Mouse (Mus musculus) liver, adult 2 months (tissue): ENCODE measurements around the gene Stat5b. TPM values are rescaled to one million over a fixed set of nuclear protein-coding genes. Genes with fewer than 3 reads are reported as not detected.
"Not testable (repeated sequence)": the region's sequence is repeated elsewhere in the genome, so short reads cannot be mapped to it uniquely, and the experiment has no call there.

Source experiments
- DNase-seq: peaks from one replicate; pipeline ENCODE4 v3.0.0-alpha.2; 2011; ENCODE audit warnings: low read depth, low spot score; ENCODE audit errors: extremely low read depth
- H3K27ac ChIP-seq: fragments of 200-500 bp; replicated peaks from 2 replicates; pipeline ENCODE4 v1.5.1; 2012; ENCODE audit warnings: low read depth, mild to moderate bottlenecking, control low read depth, inconsistent platforms, low read length; ENCODE audit not compliant: insufficient read depth
- H3K27me3 ChIP-seq: fragments of 200-500 bp; 2 replicates; pipeline ENCODE4 v1.6.1; 2012; ENCODE audit warnings: mild to moderate bottlenecking, moderate library complexity, low read length, inconsistent platforms; ENCODE audit not compliant: control insufficient read depth, insufficient read depth
- H3K36me3 ChIP-seq: fragments of 200-500 bp; 2 replicates; pipeline ENCODE4 v1.6.1; 2012; ENCODE audit warnings: low read length, inconsistent platforms; ENCODE audit not compliant: control insufficient read depth, insufficient read depth
- H3K4me1 ChIP-seq: fragments of 200-500 bp; 2 replicates; pipeline ENCODE4 v1.6.1; 2011; ENCODE audit warnings: low read length; ENCODE audit not compliant: control insufficient read depth, insufficient read depth
- H3K4me3 ChIP-seq: fragments of 200-500 bp; 2 replicates; pipeline ENCODE4 v1.5.1; 2011; ENCODE audit warnings: low read depth, mild to moderate bottlenecking, control low read depth, low read length, moderate library complexity; ENCODE audit not compliant: insufficient read depth
- H3K79me2 ChIP-seq: fragments of 200-500 bp; 2 replicates; pipeline ENCODE4 v1.6.1; 2012; ENCODE audit warnings: inconsistent platforms, mild to moderate bottlenecking, low read length, moderate library complexity; ENCODE audit not compliant: control insufficient read depth, insufficient read depth
- H3K9ac ChIP-seq: fragments of 200-500 bp; 2 replicates; pipeline ENCODE4 v1.6.1; 2012; ENCODE audit warnings: low read depth, mild to moderate bottlenecking, control low read depth, inconsistent platforms, low read length
- CTCF ChIP-seq: fragments of 200-500 bp; IDR thresholded peaks from 2 replicates; pipeline ENCODE4 v1.5.1; 2011; ENCODE audit warnings: low read depth, low read length, control low read depth
- POLR2A ChIP-seq: fragments of 200-500 bp; IDR thresholded peaks from 2 replicates; pipeline ENCODE4 v1.6.1; 2011; ENCODE audit warnings: low read length, control low read depth; ENCODE audit not compliant: insufficient read depth; ENCODE audit errors: extremely low read depth
- WGBS: fragments of 180-500 bp; shearing (Covaris S2); methylation state at CpG from one replicate; pipeline ENCODE4 v1.1.7; 2018; 5-methylcytosine and 5-hydroxymethylcytosine counted together
- polyA plus RNA-seq: library from polyadenylated mRNA; depleted of rRNA; stranded (reverse); fragments of >200 nt; gene quantifications from 2 replicates; pipeline ENCODE4 v1.2.3, GENCODE M21; 2012
- total RNA-seq: library from RNA; depleted of rRNA; stranded (reverse); fragments of >200 nt; gene quantifications from 2 replicates; pipeline ENCODE4 v1.2.3, GENCODE M21; 2014

Gene Stat5b
- total and polyA plus RNA-seq, 2 experiments = 31.8 to 32.0 TPM

DNA sequence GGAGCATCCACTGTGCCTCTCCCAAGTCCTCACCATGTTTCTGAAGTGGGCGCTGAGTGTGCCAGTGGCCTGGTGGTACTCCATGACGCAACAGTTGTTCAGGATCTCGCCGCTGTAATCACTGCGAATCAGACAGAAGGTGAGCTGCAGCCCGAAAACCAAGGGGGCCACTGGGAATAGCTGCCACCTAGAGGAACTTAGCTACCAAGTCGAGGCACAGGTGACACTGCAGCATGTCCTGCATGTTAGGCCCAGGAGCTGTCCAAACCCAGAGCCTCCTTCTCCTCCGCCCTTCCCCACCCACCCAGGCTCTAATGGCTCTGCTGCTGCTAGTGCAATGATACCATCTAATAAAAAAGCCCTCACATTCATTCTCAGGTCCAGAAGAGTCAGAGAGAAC is 53.9 kb downstream of the Stat5b start:
- peaks cover 38% of the 10 kb centered on the region for H3K36me3 ChIP-seq
- 86% methylated on average over 8 of the region's 8 CpGs for WGBS

DNA sequence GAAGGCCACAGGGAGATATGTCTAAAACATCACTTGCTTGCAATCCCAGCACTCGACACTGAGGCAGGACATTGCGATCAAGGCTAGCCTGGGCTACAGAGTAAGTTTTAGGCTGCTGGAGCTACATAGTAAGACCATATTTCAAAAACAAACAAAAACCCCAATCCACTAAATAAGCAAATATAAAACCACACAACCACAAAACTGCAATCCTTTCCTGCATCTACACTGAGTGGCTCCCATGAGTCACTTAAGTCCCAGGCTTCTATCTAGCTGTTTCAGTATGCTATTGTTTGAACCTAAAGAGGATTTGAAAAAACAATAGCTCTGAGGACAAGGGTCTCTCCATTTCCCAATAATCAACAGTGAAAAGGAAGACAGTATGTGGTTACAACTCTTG is 55.1 kb downstream of the Stat5b start:
- no peak overlapping the region for H3K4me3 ChIP-seq
- H3K36me3 ChIP-seq = peaks cover 34% of the 10 kb centered on the region
- no peak for DNase-seq
- H3K4me1 ChIP-seq = peaks cover 14% of the 10 kb centered on the region
- no peak overlapping the region for H3K27ac ChIP-seq
- no peak for TF ChIP-seq CTCF
- no peak for TF ChIP-seq POLR2A
- H3K9ac ChIP-seq = no peak overlapping the region
- no peaks in the 10 kb centered on the region for H3K27me3 ChIP-seq
- H3K79me2 ChIP-seq = no peaks in the 10 kb centered on the region
- WGBS = 93% methylated on average over 2 of the region's 2 CpGs

More for the DNA sequence above, 53.9 kb downstream of the Stat5b start:
- no peaks in the 10 kb centered on the region for H3K79me2 ChIP-seq
- no peak overlapping the region for H3K27ac ChIP-seq
- H3K4me3 ChIP-seq = no peak overlapping the region
- TF ChIP-seq POLR2A (no peak), CTCF (no peak)
- H3K9ac ChIP-seq = no peak overlapping the region
- no peaks in the 10 kb centered on the region for H3K27me3 ChIP-seq
- peaks cover 6% of the 10 kb centered on the region for H3K4me1 ChIP-seq
- no peak for DNase-seq

DNA sequence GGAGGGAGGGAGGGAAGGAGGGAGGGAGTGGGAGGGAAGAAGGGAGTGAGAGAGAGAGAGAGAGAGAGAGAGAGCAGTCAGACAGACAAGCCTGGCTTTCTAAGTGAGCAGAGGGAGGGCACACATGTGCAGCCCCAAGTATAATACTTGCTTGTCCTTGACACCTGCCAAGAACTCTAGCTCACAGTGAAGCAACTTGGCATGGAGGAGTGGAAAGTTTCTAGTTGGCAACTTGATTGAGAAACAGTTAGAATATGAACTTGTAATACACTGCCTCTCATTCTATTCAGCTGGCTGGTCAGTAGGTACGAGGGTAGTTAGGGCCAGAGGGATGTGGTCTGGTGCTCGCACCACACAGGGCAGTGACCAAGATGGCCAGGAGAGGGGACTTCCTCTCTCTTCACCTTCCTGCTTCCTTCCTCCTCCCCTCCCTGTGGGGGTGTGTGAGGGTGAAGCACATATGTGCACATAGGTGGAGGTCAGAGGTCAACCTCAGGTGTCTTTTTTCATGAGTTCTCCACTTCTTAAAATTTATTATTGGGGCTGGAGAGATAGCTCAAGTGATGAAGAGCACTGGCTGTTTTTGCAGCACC is 59.0 kb downstream of the Stat5b start:
- H3K4me3 ChIP-seq = no peak overlapping the region
- TF ChIP-seq POLR2A (no peak), CTCF (no peak; the same call in 1 of the 2 replicates)
- 15% methylated on average over 2 of the region's 2 CpGs for WGBS
- H3K27ac ChIP-seq = peak overlapping the region; percentile 68
- H3K27me3 ChIP-seq = no peaks in the 10 kb centered on the region
- H3K4me1 ChIP-seq = peaks cover 14% of the 10 kb centered on the region
- peaks cover 53% of the 10 kb centered on the region for H3K36me3 ChIP-seq
- peak; percentile 96 for DNase-seq
- H3K79me2 ChIP-seq = no peaks in the 10 kb centered on the region
- H3K9ac ChIP-seq = no peak overlapping the region

DNA sequence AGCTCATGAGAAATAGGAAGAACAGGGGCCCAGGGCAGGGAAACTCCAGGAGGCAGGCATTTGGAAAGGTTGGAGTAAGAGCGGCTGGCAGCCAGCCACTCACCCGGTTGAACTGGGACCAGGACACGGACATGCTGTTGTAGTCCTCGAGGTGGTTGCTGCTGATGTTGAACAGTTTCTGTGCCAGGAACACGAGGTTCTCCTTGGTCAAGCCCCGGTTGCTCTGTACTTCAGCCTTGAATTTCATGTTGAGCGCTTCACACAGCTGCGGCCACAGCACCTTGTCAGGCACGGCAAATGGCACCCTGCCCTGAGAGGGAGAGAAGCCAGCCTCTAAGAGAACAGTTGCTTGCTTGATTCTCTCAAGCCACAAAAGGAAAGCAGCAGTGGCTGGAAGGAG is 59.9 kb downstream of the Stat5b start:
- DNase-seq = peak; percentile 84
- not testable (repeated sequence) for H3K79me2 ChIP-seq, H3K27me3 ChIP-seq, H3K9ac ChIP-seq, H3K4me3 ChIP-seq
- 20% methylated on average over 9 of the region's 9 CpGs for WGBS
- H3K27ac ChIP-seq = peak overlapping the region; percentile 68
- peaks cover 57% of the 10 kb centered on the region for H3K36me3 ChIP-seq
- H3K4me1 ChIP-seq = peaks cover 14% of the 10 kb centered on the region

DNA sequence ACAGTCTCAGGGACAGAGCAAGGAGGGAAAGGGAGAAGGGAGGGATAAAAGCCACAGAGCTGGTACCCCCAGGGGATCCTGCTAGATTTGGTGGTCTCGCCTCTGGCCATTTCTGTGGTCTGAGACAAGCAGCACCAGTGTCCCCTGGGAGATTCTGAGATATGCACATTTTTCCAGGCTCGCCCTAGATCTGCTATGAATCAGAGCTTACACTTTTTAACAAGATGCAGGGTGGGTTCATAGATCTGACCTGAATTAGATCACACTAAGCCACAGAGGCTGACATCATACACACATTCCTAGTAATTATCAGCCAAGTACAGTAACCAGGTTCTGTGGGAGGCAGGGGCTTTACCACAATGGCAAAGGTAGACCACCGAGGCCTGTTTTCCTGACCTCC is 60.8 kb downstream of the Stat5b start:
- Histone ChIP-seq H3K9ac (no peak overlapping the region), H3K27ac (no peak overlapping the region), H3K36me3 (peaks cover 58% of the 10 kb centered on the region), H3K79me2 (no peaks in the 10 kb centered on the region), H3K4me3 (no peak overlapping the region), H3K4me1 (peaks cover 14% of the 10 kb centered on the region), H3K27me3 (no peaks in the 10 kb centered on the region)
- DNase-seq = no peak
- over 99% methylated on average over 3 of the region's 3 CpGs for WGBS
- TF ChIP-seq CTCF = no peak
- no peak for TF ChIP-seq POLR2A

DNA sequence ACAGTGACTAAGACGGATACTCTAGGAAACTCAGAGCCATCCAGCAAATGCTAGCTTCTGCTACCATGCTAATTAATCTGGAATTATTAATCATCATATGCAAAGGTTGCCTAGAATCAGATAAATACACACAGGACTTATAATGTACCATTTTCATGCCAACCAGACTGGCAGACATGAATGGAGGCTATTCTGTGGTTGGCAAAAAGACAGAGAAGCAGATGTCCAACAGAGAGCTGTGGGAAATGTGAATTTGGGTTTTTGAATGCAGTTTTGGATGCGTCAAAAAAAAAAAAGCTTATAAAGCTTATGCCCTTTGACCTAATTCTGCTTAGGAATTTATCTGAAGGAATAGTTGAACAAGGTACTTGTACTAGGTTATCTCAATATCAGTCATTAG is 64.8 kb downstream of the Stat5b start:
- TF ChIP-seq CTCF (no peak), POLR2A (no peak)
- Histone ChIP-seq H3K36me3 (peaks cover 72% of the 10 kb centered on the region), H3K4me1 (peaks cover under 1% of the 10 kb centered on the region; the same call in 1 of the 2 replicates), H3K9ac (no peak overlapping the region), H3K27ac (no peak overlapping the region), H3K79me2 (no peaks in the 10 kb centered on the region), H3K4me3 (no peak overlapping the region), H3K27me3 (no peaks in the 10 kb centered on the region)
- DNase-seq = no peak
- WGBS = 94% methylated on average over 2 of the region's 2 CpGs
